Mouse (Mus musculus) stomach, embryonic 15.5 days (tissue): ENCODE measurements at regions not wholly inside any gene's neighbourhood (a gene's known extent, or its start where the extent isn't known, plus 50 kb on each side); places are given as distances from the start of the nearest gene placed in this dataset.

Experiments used
- ATAC-seq: fragments of 200-750 bp; cut with Nextera tagmentation; 2 replicates; pipeline ENCODE4 v1.8.0; 2017; ENCODE audit warnings: low read depth, moderate number of reproducible peaks, moderate TSS enrichment; ENCODE audit not compliant: insufficient read depth, low FRiP score
- H3K27ac ChIP-seq: fragments of 300-500 bp; sonication (generic); 2 replicates; pipeline ENCODE4 v1.5.1; 2015; ENCODE audit warnings: mild to moderate bottlenecking, inconsistent platforms
- H3K27me3 ChIP-seq: fragments of 300-500 bp; sonication (generic); replicated peaks from 2 replicates; pipeline ENCODE4 v1.6.1; 2015; ENCODE audit warnings: inconsistent platforms
- H3K36me3 ChIP-seq: fragments of 300-500 bp; sonication (generic); 2 replicates; pipeline ENCODE4 v1.6.1; 2015; ENCODE audit warnings: inconsistent platforms
- H3K4me1 ChIP-seq: fragments of 300-500 bp; sonication (generic); 2 replicates; pipeline ENCODE4 v1.6.1; 2015; ENCODE audit warnings: inconsistent platforms
- H3K4me2 ChIP-seq: fragments of 300-500 bp; sonication (generic); 2 replicates; pipeline ENCODE4 v1.6.1; 2015; ENCODE audit warnings: mild to moderate bottlenecking, inconsistent platforms
- H3K4me3 ChIP-seq: fragments of 300-500 bp; sonication (generic); replicated peaks from 2 replicates; pipeline ENCODE4 v1.5.1; 2015; ENCODE audit warnings: inconsistent platforms
- H3K9ac ChIP-seq: fragments of 300-500 bp; sonication (generic); 2 replicates; pipeline ENCODE4 v1.6.1; 2015; ENCODE audit warnings: inconsistent platforms
- H3K9me3 ChIP-seq: fragments of 300-500 bp; sonication (generic); 2 replicates; pipeline ENCODE4 v1.6.1; 2016; ENCODE audit warnings: inconsistent platforms
- WGBS: fragments of 180-500 bp; shearing (Covaris S2); methylation state at CpG from one replicate; pipeline ENCODE4 v1.1.7; 2015; 5-methylcytosine and 5-hydroxymethylcytosine counted together

DNA sequence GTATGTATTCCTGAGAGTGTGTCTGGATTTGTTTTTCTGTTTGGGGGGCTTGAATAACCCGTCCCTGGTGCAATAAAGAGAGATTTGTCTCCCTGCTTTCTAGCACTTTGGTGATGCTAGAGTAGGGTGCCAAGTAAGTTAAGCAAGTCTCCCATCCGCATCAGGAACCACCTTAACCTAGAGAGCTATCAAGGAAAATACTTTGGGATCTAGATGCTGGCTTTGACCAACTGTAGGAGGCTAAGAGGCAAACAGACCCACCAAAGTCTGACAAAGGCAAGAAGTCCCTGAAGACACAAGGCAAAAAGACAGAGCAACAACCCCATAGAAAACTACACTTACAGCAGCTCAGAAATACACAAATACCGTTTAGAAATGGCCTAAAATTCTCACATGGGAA, 163.8 kb upstream of the Tmem161b start:
- no peak for ATAC-seq
- H3K27me3 ChIP-seq: no peaks in the 10 kb centered on the region
- H3K4me2 ChIP-seq: no peak overlapping the region
- no peak overlapping the region for H3K9ac ChIP-seq
- no peaks in the 10 kb centered on the region for H3K4me1 ChIP-seq
- 74% methylated on average over 3 of the region's 3 CpGs for WGBS
- H3K9me3 ChIP-seq: no peaks in the 10 kb centered on the region
- no peak overlapping the region for H3K4me3 ChIP-seq
- H3K36me3 ChIP-seq: no peaks in the 10 kb centered on the region
- H3K27ac ChIP-seq: no peak overlapping the region

DNA sequence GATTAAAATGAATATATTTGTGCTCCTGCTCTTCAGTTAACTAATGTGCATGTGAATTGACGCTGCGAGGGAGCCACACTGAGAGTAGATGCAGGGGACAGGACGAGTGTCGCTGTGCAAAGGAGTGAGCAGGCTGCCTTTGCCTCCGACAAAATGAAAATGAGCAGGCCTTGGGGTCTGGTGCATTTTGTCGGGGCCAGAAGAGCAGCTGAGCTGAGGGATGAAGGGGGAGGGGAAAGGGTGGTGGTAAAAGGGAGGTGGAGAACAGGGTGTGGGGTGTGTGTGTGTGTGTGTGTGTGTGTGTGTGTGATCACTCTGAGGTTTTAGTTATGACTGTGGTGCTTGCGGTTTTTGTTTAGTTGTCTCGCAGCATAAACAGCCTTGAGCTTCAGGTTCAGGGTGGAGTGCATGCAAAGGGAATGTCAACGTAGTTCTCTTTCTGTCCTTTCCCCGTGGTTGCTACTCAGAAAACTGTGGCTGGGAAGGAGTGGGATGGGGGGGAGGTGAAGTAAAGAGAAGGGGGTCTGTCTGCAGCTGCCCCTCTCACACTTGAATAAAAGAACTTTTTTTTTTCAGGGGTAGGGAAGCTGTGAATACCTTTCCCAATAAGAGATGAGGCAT, 163.0 kb upstream of the Tmem161b start:
- H3K9me3 ChIP-seq: no peaks in the 10 kb centered on the region
- no peak overlapping the region for H3K9ac ChIP-seq
- WGBS: 12% methylated on average over 10 of the region's 10 CpGs
- no peak overlapping the region for H3K4me3 ChIP-seq
- H3K36me3 ChIP-seq: no peaks in the 10 kb centered on the region
- ATAC-seq: no peak
- 0 out of 2 replicates have a peak overlapping the region, but pooled peaks have one; percentile 10 for H3K4me2 ChIP-seq
- H3K27ac ChIP-seq: no peak overlapping the region
- no peaks in the 10 kb centered on the region for H3K4me1 ChIP-seq
- no peaks in the 10 kb centered on the region for H3K27me3 ChIP-seq

DNA sequence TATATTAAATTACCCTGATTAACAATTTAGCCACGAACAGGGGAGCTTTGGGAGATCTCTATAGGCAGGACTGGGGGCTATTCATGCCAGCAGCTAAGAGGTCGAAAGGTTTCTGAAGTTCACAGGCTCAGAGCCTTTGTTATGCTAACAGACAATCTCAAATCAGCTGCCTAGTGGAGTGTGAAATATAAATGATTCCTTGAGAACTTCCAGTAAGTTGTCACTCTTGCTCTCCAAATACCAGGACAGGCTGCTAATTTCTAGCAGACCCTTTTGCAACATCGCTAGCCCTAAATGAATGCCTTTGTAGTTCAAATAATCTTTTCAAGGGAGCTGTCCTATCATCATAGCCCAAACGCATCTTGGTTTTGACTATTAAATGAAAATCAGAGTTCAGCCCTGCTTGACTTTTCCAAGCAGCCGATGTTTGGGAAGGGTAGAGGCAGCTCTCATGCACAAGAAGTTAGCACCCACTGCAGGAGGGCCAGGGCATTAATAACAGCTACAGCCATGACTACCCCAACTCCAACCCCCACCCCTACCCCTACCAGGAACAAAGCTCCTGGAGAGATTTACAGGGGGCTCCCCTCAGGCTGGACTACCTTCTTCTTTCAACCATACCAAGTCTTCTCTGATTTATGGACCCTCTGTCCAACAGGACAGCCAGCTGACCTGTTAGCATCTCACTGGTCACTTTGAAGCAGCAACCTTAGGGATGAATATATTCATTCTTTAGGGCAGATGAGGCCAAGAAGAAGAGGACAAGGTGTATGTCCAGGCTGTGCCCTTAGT, 162.2 kb upstream of the Tmem161b start:
- H3K9ac ChIP-seq: no peak overlapping the region
- H3K4me3 ChIP-seq: no peak overlapping the region
- H3K4me2 ChIP-seq: no peak overlapping the region
- 23% methylated on average over 5 of the region's 5 CpGs for WGBS
- no peaks in the 10 kb centered on the region for H3K4me1 ChIP-seq
- H3K9me3 ChIP-seq: no peaks in the 10 kb centered on the region
- H3K27me3 ChIP-seq: no peaks in the 10 kb centered on the region
- no peak for ATAC-seq
- H3K36me3 ChIP-seq: no peaks in the 10 kb centered on the region
- no peak overlapping the region for H3K27ac ChIP-seq

DNA sequence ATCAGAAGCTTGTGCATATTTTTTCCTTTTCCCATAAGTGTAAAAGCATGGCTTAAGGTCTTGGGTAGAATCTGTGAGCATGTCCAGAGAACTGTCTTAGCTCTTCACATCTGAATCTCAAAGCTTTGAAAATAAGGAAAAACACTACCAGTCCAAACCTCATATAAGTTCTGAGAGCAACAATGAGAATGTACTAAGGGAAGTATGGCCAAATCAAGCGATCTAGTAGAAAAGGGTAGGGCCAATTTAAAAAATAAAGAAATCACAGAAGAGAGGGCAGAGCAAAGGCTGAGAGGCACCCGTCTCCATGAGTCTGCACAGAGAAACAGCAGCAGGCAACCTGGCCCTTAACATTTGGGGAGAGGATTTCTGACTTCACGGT, 161.7 kb upstream of the Tmem161b start:
- ATAC-seq: no peak
- Histone ChIP-seq H3K27ac (no peak overlapping the region), H3K9ac (no peak overlapping the region), H3K9me3 (no peaks in the 10 kb centered on the region), H3K4me1 (no peaks in the 10 kb centered on the region), H3K4me3 (no peak overlapping the region), H3K4me2 (no peak overlapping the region), H3K27me3 (no peaks in the 10 kb centered on the region), H3K36me3 (no peaks in the 10 kb centered on the region)
- 74% methylated on average over 3 of the region's 3 CpGs for WGBS

DNA sequence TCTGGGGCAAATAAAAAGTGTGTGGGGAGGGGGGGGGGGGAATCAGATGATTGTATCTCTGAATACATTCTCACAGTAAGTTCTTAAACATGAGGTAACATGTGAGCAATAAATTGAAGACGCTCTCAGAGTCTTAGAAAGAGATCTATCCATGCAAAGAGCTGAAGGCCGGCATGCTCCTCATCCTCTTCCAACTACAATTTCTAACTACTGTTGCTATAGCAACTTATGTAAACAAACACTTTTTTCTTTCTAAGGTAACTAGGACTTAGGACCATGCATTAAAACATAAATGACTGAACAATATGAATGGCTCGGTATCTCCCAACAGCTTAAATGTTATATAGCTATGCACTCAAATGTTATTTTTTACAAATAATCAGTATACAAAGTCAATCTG, 161.2 kb upstream of the Tmem161b start:
- no peak overlapping the region for H3K4me3 ChIP-seq
- H3K27ac ChIP-seq: no peak overlapping the region
- no peaks in the 10 kb centered on the region for H3K27me3 ChIP-seq
- H3K4me1 ChIP-seq: no peaks in the 10 kb centered on the region
- H3K9ac ChIP-seq: no peak overlapping the region
- no peaks in the 10 kb centered on the region for H3K36me3 ChIP-seq
- H3K9me3 ChIP-seq: no peaks in the 10 kb centered on the region
- ATAC-seq: no peak
- 75% methylated on average over 3 of the region's 3 CpGs for WGBS
- no peak overlapping the region for H3K4me2 ChIP-seq

DNA sequence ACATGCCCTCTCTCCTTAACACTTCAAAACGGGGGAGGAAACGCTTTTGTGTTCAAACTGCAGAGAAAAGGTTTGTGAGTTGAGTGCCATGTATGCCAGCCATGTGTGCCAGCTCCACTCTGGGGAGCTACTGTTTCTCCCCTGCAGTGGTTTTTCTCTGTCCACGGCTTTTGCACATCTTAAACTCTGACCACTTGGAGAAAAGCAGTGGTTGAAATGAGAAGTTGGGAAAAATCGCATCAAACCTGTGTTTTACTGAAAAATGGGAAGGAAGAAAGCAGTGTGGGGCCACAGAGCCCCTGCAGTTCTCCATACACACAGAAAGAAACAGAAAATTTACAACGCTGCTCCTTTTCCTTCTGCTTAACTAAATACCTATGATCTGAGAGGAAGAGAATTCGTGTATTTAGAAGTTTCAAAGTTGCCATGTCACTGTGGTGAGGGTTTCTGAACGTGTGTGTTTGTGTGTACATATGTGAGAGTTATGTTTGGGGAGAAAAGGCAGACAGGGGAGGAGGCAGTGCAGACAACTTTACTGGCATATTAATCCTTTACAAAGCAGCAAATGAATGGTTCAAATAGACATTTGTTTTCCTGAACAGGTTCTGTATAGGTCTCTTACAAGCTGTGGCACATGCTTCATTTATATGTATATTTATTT, 160.1 kb upstream of the Tmem161b start:
- Histone ChIP-seq H3K27me3 (no peaks in the 10 kb centered on the region), H3K4me2 (no peak overlapping the region), H3K4me3 (no peak overlapping the region), H3K9me3 (no peaks in the 10 kb centered on the region), H3K9ac (no peak overlapping the region), H3K36me3 (no peaks in the 10 kb centered on the region), H3K4me1 (no peaks in the 10 kb centered on the region), H3K27ac (no peak overlapping the region)
- no peak for ATAC-seq
- 33% methylated on average over 7 of the region's 7 CpGs for WGBS

DNA sequence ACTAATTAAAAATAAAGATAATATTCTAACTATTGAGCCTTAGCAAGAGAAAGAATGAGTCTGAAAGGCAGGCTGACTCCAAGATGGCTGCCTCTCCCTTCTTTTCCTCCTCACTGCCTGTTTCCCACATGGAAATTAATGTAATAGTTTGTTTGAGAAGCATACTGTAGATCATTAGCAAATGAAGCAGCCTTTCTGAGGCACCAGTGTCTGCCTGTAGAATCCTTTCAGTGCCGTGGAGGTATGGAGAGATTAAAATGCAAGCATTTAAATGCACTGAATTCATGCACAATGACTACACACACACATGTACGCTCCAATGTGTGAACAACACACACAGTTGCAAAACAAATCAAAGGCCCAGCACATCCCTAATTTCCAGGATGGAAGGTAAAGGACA, 159.5 kb upstream of the Tmem161b start:
- H3K9ac ChIP-seq: no peak overlapping the region
- H3K27me3 ChIP-seq: no peaks in the 10 kb centered on the region
- H3K4me1 ChIP-seq: no peaks in the 10 kb centered on the region
- H3K36me3 ChIP-seq: no peaks in the 10 kb centered on the region
- no peaks in the 10 kb centered on the region for H3K9me3 ChIP-seq
- ATAC-seq: no peak
- H3K4me2 ChIP-seq: no peak overlapping the region
- H3K27ac ChIP-seq: no peak overlapping the region
- no peak overlapping the region for H3K4me3 ChIP-seq
- 80% methylated on average over 2 of the region's 2 CpGs for WGBS

DNA sequence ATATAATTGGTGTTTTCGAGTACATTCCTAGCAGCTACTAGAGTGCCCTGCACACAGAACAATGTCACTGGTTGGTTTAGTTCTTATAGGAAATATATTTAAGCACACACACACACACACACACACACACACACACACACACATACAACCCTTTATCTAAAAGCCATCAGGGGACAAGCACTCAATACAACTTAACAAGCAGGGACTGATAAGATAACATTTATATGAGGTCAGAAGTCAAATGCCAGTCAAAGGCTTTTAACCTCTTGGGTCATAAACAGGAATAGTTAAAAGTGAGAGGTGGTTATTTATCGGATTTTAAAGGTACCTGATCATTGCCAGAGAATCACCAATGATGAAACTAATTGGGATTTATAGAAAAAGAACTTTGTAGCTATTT, 158.7 kb upstream of the Tmem161b start:
- no peak overlapping the region for H3K27ac ChIP-seq

DNA sequence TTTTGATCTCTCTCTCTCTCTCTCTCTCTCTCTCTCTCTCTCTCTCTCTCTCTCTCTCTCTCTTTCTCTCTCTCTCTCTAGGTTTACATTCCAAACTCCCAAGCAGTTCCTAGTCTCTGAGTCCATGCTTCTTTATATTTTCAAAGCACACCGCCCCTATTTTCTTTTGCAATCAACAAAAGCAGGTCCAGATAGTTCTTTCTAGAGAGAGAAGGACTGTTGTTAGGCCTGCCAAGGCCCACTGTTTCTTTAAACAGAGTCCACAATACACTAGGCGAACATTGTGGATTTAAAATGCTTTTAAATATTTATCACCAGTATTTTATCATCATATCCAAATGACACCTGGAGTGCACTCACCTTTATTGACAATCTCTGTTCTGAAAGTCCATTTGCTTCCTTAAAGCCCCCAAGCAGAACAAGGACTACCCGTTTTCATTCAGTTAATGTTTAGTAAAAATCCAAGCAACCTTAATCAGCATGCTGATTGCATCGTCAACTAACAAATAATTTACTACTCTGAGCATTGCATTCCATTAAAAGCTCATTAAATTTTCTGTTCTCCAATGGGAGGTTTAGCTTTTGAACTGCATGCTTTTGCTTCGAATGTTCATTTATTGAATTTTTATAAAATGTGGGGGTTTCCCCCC, 157.7 kb upstream of the Tmem161b start:
- 51% methylated on average over 5 of the region's 5 CpGs for WGBS
- Histone ChIP-seq H3K27me3 (no peaks in the 10 kb centered on the region), H3K9me3 (no peaks in the 10 kb centered on the region), H3K4me3 (no peak overlapping the region), H3K27ac (no peak overlapping the region), H3K36me3 (no peaks in the 10 kb centered on the region), H3K4me1 (no peaks in the 10 kb centered on the region), H3K4me2 (no peak overlapping the region), H3K9ac (no peak overlapping the region)
- no peak for ATAC-seq

More for the DNA sequence above, 158.7 kb upstream of the Tmem161b start:
- Histone ChIP-seq H3K27me3 (no peaks in the 10 kb centered on the region), H3K36me3 (no peaks in the 10 kb centered on the region), H3K9me3 (no peaks in the 10 kb centered on the region), H3K9ac (no peak overlapping the region), H3K4me3 (no peak overlapping the region), H3K4me1 (no peaks in the 10 kb centered on the region), H3K4me2 (no peak overlapping the region)
- no peak for ATAC-seq
- 38% methylated on average over 2 of the region's 2 CpGs for WGBS

DNA sequence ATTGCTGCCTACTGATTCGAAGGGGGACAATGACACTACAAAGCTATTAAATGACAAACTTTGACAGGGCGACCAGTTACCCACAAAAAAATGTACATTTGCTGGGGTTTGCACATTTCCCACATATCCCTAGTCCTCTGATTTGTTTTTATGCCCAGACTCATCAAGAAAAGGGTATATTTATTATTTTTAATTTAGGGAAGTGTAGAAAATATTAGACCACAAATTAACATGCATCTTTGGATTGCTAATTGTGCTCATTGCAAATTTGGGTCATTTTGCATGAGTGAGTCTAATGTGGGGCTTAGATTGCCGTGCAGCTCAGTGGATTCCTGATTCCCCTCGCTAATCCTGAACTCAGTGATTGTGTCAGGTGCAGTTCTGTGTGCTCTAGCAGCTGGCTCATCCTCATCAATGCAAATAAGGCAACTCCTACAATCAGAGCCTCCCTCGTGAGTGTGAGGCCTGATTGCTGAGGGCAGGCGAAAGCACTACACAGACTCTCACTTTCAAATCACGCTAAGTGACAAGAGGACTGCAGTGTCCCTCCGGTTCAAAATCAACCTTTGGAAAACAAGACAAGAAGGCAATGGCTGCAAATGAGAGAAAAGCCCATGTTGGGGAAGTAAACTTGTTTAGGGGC, 156.7 kb upstream of the Tmem161b start:
- H3K27ac ChIP-seq: no peak overlapping the region

DNA sequence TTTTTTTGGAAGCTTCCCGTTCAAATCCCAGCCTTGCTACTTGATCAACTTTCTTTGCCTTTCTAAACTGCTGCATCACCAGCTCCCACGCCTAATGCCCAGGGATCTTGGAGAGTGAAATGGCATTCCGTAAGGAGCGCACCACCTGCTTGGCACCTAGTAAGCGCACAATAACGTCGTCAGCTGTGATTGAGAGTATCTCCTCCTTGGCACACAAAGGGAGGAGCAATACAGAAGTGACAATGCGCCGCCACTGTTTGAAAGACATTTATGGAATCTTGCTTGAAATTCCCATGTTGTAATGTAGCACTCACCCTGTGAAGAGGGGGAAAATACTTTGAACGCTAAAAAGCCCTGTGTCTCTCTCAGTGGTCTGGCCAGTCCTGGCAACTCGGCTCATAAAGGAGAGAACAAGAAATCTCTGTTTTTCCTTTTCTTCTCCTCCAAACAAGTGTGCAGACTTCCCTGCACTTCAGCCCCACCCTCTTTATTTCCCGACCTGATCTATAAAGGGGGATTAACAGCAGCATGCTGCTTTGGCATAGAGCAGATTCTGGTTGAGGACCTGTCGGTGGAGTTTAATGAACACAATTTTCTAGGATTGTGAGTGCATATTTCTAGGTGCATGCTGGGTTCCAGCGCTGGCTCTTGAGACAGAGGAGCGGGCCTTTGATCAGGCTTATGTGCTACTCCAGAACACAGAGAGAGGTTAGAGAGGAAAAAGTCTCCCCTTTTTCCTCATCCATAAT, 155.7 kb upstream of the Tmem161b start:
- ATAC-seq: no peak
- Histone ChIP-seq H3K4me3 (no peak overlapping the region), H3K4me1 (no peaks in the 10 kb centered on the region), H3K9me3 (no peaks in the 10 kb centered on the region), H3K27me3 (no peaks in the 10 kb centered on the region), H3K9ac (no peak overlapping the region), H3K4me2 (no peak overlapping the region), H3K27ac (no peak overlapping the region), H3K36me3 (no peaks in the 10 kb centered on the region)
- 54% methylated on average over 15 of the region's 15 CpGs for WGBS

More for the DNA sequence above, 156.7 kb upstream of the Tmem161b start:
- Histone ChIP-seq H3K36me3 (no peaks in the 10 kb centered on the region), H3K4me1 (no peaks in the 10 kb centered on the region), H3K4me3 (no peak overlapping the region), H3K4me2 (no peak overlapping the region), H3K9ac (no peak overlapping the region), H3K9me3 (no peaks in the 10 kb centered on the region), H3K27me3 (no peaks in the 10 kb centered on the region)
- 59% methylated on average over 8 of the region's 8 CpGs for WGBS
- no peak for ATAC-seq
